Mouse (Mus musculus) megakaryocyte, embryonic 14.5 days (primary cell): ENCODE results near the gene Apobec2. TPM values are rescaled to one million over a fixed set of nuclear protein-coding genes. Genes with fewer than 3 reads are reported as not detected.

Experiments
- H3K27me3 ChIP-seq: replicated peaks from 2 replicates; pipeline ENCODE3; 2012; ENCODE audit warnings: inconsistent platforms
- H3K36me3 ChIP-seq: replicated peaks from 2 replicates; pipeline ENCODE3; 2012; ENCODE audit warnings: low read length, inconsistent platforms, mixed read lengths
- H3K4me1 ChIP-seq: 2 replicates; pipeline ENCODE4 v1.6.1; 2012; ENCODE audit warnings: inconsistent platforms
- H3K4me3 ChIP-seq: replicated peaks from 2 replicates; pipeline ENCODE3; 2012; ENCODE audit warnings: moderate library complexity, mild to moderate bottlenecking, inconsistent platforms
- H3K9me3 ChIP-seq: 2 replicates; pipeline ENCODE4 v1.6.1; 2012; ENCODE audit warnings: inconsistent platforms
- FLI1 ChIP-seq: IDR thresholded peaks from 2 replicates; pipeline ENCODE4 v1.6.1; 2012; ENCODE audit warnings: low read length, inconsistent platforms, mixed read lengths
- GATA1 ChIP-seq: IDR thresholded peaks from 3 replicates; pipeline ENCODE4 v1.6.1; 2012; ENCODE audit warnings: mixed read lengths, low read length, inconsistent platforms, borderline replicate concordance
- polyA plus RNA-seq: library from polyadenylated mRNA; stranded (reverse); fragments of >175 nt; gene quantifications from 2 replicates; pipeline ENCODE4 v1.2.3, GENCODE M21; 2012; ENCODE audit warnings: low replicate concordance; ENCODE audit not compliant: insufficient read depth

Gene Apobec2
- polyA plus RNA-seq, 1 experiment: not detected

- H3K4me1 ChIP-seq: peaks cover 55% of the 10 kb centered on the region
- H3K36me3 ChIP-seq: no peaks in the 10 kb centered on the region
- H3K9me3 ChIP-seq: no peaks in the 10 kb centered on the region
- H3K27me3 ChIP-seq: no peaks in the 10 kb centered on the region
- H3K4me3 ChIP-seq: no peak overlapping the region
- no peak for TF ChIP-seq FLI1
- TF ChIP-seq GATA1: no peak
Observed at GRCm38 (mm10) chr17:48426991-48427750, 5.6 kb downstream of the Apobec2 start.

- TF ChIP-seq FLI1 (no peak), GATA1 (no peak)
- Histone ChIP-seq H3K27me3 (no peaks in the 10 kb centered on the region), H3K36me3 (peaks cover 11% of the 10 kb centered on the region), H3K9me3 (no peaks in the 10 kb centered on the region), H3K4me1 (peaks cover 46% of the 10 kb centered on the region), H3K4me3 (no peak overlapping the region)
Observed at GRCm38 (mm10) chr17:48425823-48426612, 6.7 kb downstream of the Apobec2 start.

GRCm38 (mm10) chr17:48424237-48424636, 8.5 kb downstream of the Apobec2 start:
- Histone ChIP-seq H3K4me3 (no peak overlapping the region), H3K9me3 (no peaks in the 10 kb centered on the region), H3K36me3 (peaks cover 14% of the 10 kb centered on the region), H3K4me1 (peaks cover 41% of the 10 kb centered on the region), H3K27me3 (no peaks in the 10 kb centered on the region)
- no peak for TF ChIP-seq GATA1

- TF ChIP-seq GATA1: no peak
- no peak for TF ChIP-seq FLI1
- Histone ChIP-seq H3K9me3 (no peaks in the 10 kb centered on the region), H3K36me3 (peaks cover 49% of the 10 kb centered on the region), H3K4me1 (peaks cover 55% of the 10 kb centered on the region), H3K27me3 (no peaks in the 10 kb centered on the region), H3K4me3 (no peak overlapping the region)
Observed at GRCm38 (mm10) chr17:48419571-48419970, 13.2 kb downstream of the Apobec2 start.

GRCm38 (mm10) chr17:48418781-48419180, 13.9 kb downstream of the Apobec2 start:
- no peaks in the 10 kb centered on the region for H3K9me3 ChIP-seq
- H3K4me3 ChIP-seq: peak overlapping the region; percentile 91
- no peaks in the 10 kb centered on the region for H3K27me3 ChIP-seq
- no peak for TF ChIP-seq GATA1
- no peak for TF ChIP-seq FLI1
- peaks cover 62% of the 10 kb centered on the region for H3K4me1 ChIP-seq
- peaks cover 57% of the 10 kb centered on the region for H3K36me3 ChIP-seq

- Histone ChIP-seq H3K27me3 (no peaks in the 10 kb centered on the region), H3K4me1 (peaks cover 68% of the 10 kb centered on the region), H3K4me3 (peak overlapping the region; percentile 91), H3K36me3 (peaks cover 62% of the 10 kb centered on the region), H3K9me3 (no peaks in the 10 kb centered on the region)
- no peak for TF ChIP-seq GATA1
- no peak for TF ChIP-seq FLI1
Observed at GRCm38 (mm10) chr17:48418174-48418573, 14.6 kb downstream of the Apobec2 start.

GRCm38 (mm10) chr17:48417521-48417920, 15.2 kb downstream of the Apobec2 start:
- H3K9me3 ChIP-seq: no peaks in the 10 kb centered on the region
- no peak for TF ChIP-seq GATA1
- no peak for TF ChIP-seq FLI1
- H3K27me3 ChIP-seq: no peaks in the 10 kb centered on the region
- H3K4me1 ChIP-seq: peaks cover 73% of the 10 kb centered on the region
- H3K36me3 ChIP-seq: peaks cover 67% of the 10 kb centered on the region
- H3K4me3 ChIP-seq: peak overlapping the region; percentile 91

GRCm38 (mm10) chr17:48416425-48417195, 16.1 kb downstream of the Apobec2 start:
- TF ChIP-seq GATA1 (no peak), FLI1 (no peak)
- Histone ChIP-seq H3K4me3 (no peak overlapping the region), H3K27me3 (no peaks in the 10 kb centered on the region), H3K4me1 (peaks cover 82% of the 10 kb centered on the region), H3K9me3 (no peaks in the 10 kb centered on the region), H3K36me3 (peaks cover 71% of the 10 kb centered on the region)

- H3K4me1 ChIP-seq: peaks cover 88% of the 10 kb centered on the region
- H3K9me3 ChIP-seq: no peaks in the 10 kb centered on the region
- no peaks in the 10 kb centered on the region for H3K27me3 ChIP-seq
- peaks cover 69% of the 10 kb centered on the region for H3K36me3 ChIP-seq
- TF ChIP-seq FLI1: no peak
- no peak for TF ChIP-seq GATA1
- no peak overlapping the region for H3K4me3 ChIP-seq
Observed at GRCm38 (mm10) chr17:48416011-48416410, 16.7 kb downstream of the Apobec2 start.
